Mouse (Mus musculus) embryonic facial prominence, embryonic 12.5 days (tissue): ENCODE data around the gene Hoxd10. TPM values are rescaled to one million over a fixed set of nuclear protein-coding genes. Genes with fewer than 3 reads are reported as not detected.

Experiments
- ATAC-seq: fragments of 200-750 bp; cut with Nextera tagmentation; 2 replicates; pipeline ENCODE4 v1.8.0; 2017; ENCODE audit not compliant: insufficient number of reproducible peaks, insufficient read depth, low FRiP score, low TSS enrichment
- H3K27ac ChIP-seq: fragments of 300-500 bp; sonication (generic); 2 replicates; pipeline ENCODE4 v1.5.1; 2016; ENCODE audit warnings: mild to moderate bottlenecking
- H3K27me3 ChIP-seq: fragments of 300-500 bp; sonication (generic); 2 replicates; pipeline ENCODE4 v1.6.1; 2016; ENCODE audit warnings: mild to moderate bottlenecking, moderate library complexity
- H3K36me3 ChIP-seq: fragments of 300-500 bp; sonication (generic); 2 replicates; pipeline ENCODE4 v1.6.1; 2016; ENCODE audit warnings: mild to moderate bottlenecking
- H3K4me1 ChIP-seq: fragments of 300-500 bp; sonication (generic); 2 replicates; pipeline ENCODE4 v1.6.1; 2016
- H3K4me2 ChIP-seq: fragments of 300-500 bp; sonication (generic); replicated peaks from 2 replicates; pipeline ENCODE4 v1.6.1; 2016; ENCODE audit warnings: mild to moderate bottlenecking, moderate library complexity
- H3K4me3 ChIP-seq: fragments of 300-500 bp; sonication (generic); 2 replicates; pipeline ENCODE4 v1.5.1; 2016; ENCODE audit warnings: mild to moderate bottlenecking
- H3K9ac ChIP-seq: fragments of 300-500 bp; sonication (generic); 2 replicates; pipeline ENCODE4 v1.6.1; 2016; ENCODE audit warnings: mild to moderate bottlenecking, moderate library complexity
- H3K9me3 ChIP-seq: fragments of 300-500 bp; sonication (generic); 2 replicates; pipeline ENCODE4 v1.6.1; 2016; ENCODE audit warnings: mild to moderate bottlenecking, moderate library complexity
- WGBS: fragments of 180-500 bp; shearing (Covaris S2); methylation state at CpG from one replicate; pipeline ENCODE4 v1.1.7; 2016; 5-methylcytosine and 5-hydroxymethylcytosine counted together
- polyA plus RNA-seq: library from polyadenylated mRNA; unstranded; fragments of >200 nt; fragmentation: Nextera tagmentation; extraction: Ambion mirVana; gene quantifications from 2 replicates; pipeline ENCODE4 v1.2.1, GENCODE M21; 2016

The Hoxd10 gene
- polyA plus RNA-seq, 1 experiment from 2014 or later: not detected

GRCm38 (mm10) chr2:74686301-74686987 lies 5.3 kb upstream of the Hoxd10 start:
- Histone ChIP-seq H3K27me3 (peaks cover 79% of the 10 kb centered on the region), H3K4me3 (no peak overlapping the region)

GRCm38 (mm10) chr2:74686988-74687697 lies 4.6 kb upstream of the Hoxd10 start:
- Histone ChIP-seq H3K9me3 (no peaks in the 10 kb centered on the region), H3K27me3 (peaks cover 79% of the 10 kb centered on the region), H3K27ac (no peak overlapping the region), H3K9ac (no peak overlapping the region), H3K4me3 (no peak overlapping the region), H3K4me2 (no peak overlapping the region), H3K4me1 (peaks cover 5% of the 10 kb centered on the region), H3K36me3 (no peaks in the 10 kb centered on the region)
- ATAC-seq: no peak
- WGBS: under 1% methylated on average over 27 of the region's 27 CpGs

More at GRCm38 (mm10) chr2:74686301-74686987, 5.3 kb upstream of the Hoxd10 start:
- no peak overlapping the region for H3K4me2 ChIP-seq
- peaks cover 12% of the 10 kb centered on the region for H3K4me1 ChIP-seq
- no peak overlapping the region for H3K27ac ChIP-seq
- H3K9ac ChIP-seq: no peak overlapping the region
- ATAC-seq: no peak
- no peaks in the 10 kb centered on the region for H3K9me3 ChIP-seq
- WGBS: 5% methylated on average over 17 of the region's 17 CpGs
- no peaks in the 10 kb centered on the region for H3K36me3 ChIP-seq

DNA sequence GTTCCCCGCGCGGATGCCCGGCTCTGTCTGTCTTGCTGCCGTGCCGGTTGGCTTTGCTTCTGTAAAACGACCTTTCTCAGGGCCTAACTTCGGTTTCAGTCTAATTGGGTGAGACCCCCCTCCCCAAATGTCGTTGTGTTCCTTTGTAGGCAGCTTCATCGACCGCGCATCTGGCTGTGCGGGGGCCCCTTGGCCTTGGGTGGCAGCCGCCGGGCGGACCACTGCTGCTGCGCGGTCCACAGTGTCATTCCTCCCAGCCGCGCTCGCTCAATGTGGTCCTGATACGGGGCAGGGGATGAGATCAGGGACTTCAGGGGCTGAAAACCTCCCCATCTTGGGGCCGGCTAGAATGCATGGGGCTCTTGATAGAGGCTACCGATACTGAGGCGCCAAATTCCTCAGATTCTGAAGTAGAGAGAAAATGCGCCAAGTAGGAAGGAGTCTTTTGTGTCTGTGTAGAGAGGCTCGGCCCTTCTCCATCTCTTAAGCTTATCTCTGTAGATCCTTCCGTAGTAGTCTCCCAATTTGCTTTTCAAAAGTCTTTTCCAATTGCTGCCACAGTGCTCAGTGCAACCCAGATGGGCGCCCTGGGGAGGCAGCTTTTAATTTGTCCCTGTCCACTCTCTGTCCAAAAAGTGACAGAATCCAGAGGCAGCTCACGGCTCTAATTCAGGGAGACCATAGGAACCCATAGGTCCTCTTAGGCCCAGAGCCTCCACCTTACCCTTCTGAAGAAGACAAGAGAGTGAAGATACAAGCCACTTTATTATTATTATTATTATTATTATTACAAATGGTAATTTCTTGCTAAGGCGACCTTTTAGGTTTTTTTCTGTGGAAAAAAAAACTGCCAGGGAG lies 3.8 kb upstream of the Hoxd10 start:
- H3K4me3 ChIP-seq: no peak overlapping the region
- H3K36me3 ChIP-seq: no peaks in the 10 kb centered on the region
- 1% methylated on average over 31 of the region's 31 CpGs for WGBS
- no peaks in the 10 kb centered on the region; the same call in 1 of the 2 replicates for H3K4me1 ChIP-seq
- no peak overlapping the region for H3K4me2 ChIP-seq
- no peak for ATAC-seq
- no peak overlapping the region for H3K27ac ChIP-seq
- peaks cover 79% of the 10 kb centered on the region for H3K27me3 ChIP-seq
- H3K9me3 ChIP-seq: no peaks in the 10 kb centered on the region
- H3K9ac ChIP-seq: no peak overlapping the region

DNA sequence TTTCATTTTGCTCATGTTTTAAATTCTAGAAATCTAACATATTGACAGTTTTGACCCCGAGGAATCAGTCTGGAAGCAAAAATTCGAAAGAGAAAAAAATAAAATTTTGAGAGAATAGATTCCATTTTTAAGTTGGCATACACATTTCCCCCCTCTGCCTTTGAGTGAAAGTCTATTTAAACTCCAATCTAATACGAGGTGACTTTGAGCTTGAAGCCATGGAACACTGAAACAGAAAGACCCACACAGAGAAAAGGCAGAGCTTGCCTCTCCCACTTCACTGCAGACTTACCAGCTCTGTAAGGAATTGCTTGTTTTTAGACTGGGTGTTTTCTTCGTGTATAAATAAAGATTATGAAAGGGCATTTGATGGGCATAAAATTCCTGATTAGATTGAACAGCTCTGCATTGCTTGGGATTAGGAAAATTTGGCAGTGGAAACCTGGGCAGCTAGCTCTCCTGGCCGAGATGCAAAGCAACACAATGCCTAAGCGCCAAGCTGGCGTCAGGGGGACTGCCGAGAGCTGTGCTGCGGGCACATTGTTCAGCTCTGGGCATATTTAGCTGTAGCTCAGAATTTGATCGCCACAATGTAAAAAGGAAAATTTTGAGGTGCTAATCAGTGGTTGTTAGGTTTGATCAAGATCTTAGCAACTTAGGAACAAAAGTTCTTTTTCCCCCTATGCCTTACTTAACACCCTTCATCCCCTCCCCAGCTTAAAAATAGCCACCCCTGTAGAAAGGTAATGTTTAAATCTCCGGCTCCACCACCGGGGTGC lies 2.7 kb upstream of the Hoxd10 start:
- no peak for ATAC-seq
- Histone ChIP-seq H3K27ac (no peak overlapping the region), H3K9ac (no peak overlapping the region)

GRCm38 (mm10) chr2:74689574-74690337 lies 2.0 kb upstream of the Hoxd10 start:
- Histone ChIP-seq H3K27ac (no peak overlapping the region), H3K27me3 (peaks cover 79% of the 10 kb centered on the region)
- under 1% methylated on average over 24 of the region's 24 CpGs for WGBS

More for the DNA sequence above, 2.7 kb upstream of the Hoxd10 start:
- Histone ChIP-seq H3K36me3 (no peaks in the 10 kb centered on the region), H3K4me2 (no peak overlapping the region), H3K4me3 (no peak overlapping the region), H3K9me3 (no peaks in the 10 kb centered on the region), H3K27me3 (peaks cover 79% of the 10 kb centered on the region), H3K4me1 (no peaks in the 10 kb centered on the region; the same call in 1 of the 2 replicates)
- 3% methylated on average over 12 of the region's 12 CpGs for WGBS

DNA sequence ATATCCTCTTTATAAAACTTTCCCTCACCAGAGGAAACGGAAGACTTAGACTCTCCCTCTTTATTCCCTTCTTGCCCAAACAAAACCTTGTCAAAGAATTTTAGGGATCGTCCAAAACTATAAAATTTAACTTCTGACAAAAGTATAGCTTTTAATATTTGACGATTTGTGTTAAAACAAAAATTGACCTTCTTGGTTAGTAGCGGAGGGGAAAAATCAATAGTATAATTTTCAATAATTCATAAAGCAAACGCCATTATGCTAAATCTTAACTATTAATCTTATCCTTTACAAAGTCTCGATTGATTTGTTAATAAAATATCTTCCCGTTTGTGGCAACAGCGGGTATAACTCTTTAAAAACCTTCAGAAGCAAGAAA lies 1.4 kb upstream of the Hoxd10 start:
- no peak overlapping the region for H3K4me3 ChIP-seq
- no peaks in the 10 kb centered on the region; the same call in 1 of the 2 replicates for H3K4me1 ChIP-seq
- H3K4me2 ChIP-seq: no peak overlapping the region
- 8% methylated on average over 8 of the region's 8 CpGs for WGBS
- peaks cover 79% of the 10 kb centered on the region for H3K27me3 ChIP-seq
- no peak overlapping the region for H3K27ac ChIP-seq
- H3K36me3 ChIP-seq: no peaks in the 10 kb centered on the region
- no peak for ATAC-seq
- no peaks in the 10 kb centered on the region for H3K9me3 ChIP-seq
- no peak overlapping the region for H3K9ac ChIP-seq

More at GRCm38 (mm10) chr2:74689574-74690337, 2.0 kb upstream of the Hoxd10 start:
- Histone ChIP-seq H3K4me3 (no peak overlapping the region), H3K4me1 (no peaks in the 10 kb centered on the region; the same call in 1 of the 2 replicates), H3K9me3 (no peaks in the 10 kb centered on the region), H3K9ac (no peak overlapping the region), H3K36me3 (no peaks in the 10 kb centered on the region), H3K4me2 (no peak overlapping the region)
- ATAC-seq: no peak

DNA sequence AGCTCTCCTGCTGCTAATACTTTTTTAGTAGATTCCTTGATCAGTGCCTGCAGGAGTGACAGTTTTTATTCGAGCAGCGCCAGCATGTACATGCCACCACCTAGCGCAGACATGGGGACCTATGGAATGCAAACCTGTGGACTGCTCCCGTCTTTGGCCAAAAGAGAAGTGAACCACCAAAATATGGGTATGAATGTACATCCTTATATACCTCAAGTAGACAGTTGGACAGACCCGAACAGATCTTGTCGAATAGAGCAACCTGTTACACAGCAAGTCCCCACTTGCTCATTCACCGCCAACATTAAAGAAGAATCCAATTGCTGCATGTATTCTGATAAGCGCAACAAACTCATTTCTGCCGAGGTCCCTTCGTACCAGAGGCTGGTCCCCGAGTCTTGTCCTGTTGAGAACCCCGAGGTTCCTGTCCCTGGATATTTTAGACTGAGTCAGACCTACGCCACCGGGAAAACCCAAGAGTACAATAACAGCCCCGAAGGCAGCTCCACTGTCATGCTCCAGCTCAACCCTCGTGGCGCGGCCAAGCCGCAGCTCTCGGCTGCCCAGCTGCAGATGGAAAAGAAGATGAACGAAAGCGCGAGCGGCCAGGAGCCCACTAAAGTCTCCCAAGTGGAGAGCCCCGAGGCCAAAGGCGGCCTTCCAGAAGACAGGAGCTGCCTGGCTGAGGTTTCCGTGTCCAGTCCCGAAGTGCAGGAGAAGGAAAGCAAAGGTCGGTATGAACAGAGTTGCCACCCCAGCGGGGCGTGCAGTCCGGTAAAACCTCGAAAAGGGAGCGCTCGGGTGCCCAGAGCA lies 477 bp downstream of the Hoxd10 start:
- Histone ChIP-seq H3K4me1 (no peaks in the 10 kb centered on the region; the same call in 1 of the 2 replicates), H3K9ac (no peak overlapping the region), H3K36me3 (no peaks in the 10 kb centered on the region), H3K4me3 (no peak overlapping the region), H3K27ac (no peak overlapping the region), H3K9me3 (no peaks in the 10 kb centered on the region), H3K27me3 (peaks cover 87% of the 10 kb centered on the region), H3K4me2 (no peak overlapping the region)
- WGBS: 4% methylated on average over 35 of the region's 35 CpGs
- no peak for ATAC-seq

- H3K36me3 ChIP-seq: no peaks in the 10 kb centered on the region
- H3K4me1 ChIP-seq: peaks cover under 1% of the 10 kb centered on the region
- no peaks in the 10 kb centered on the region for H3K9me3 ChIP-seq
- H3K27ac ChIP-seq: no peak overlapping the region
- no peak overlapping the region for H3K4me2 ChIP-seq
- H3K4me3 ChIP-seq: no peak overlapping the region
- ATAC-seq: no peak
- peaks cover 87% of the 10 kb centered on the region for H3K27me3 ChIP-seq
- H3K9ac ChIP-seq: no peak overlapping the region
- 2% methylated on average over 20 of the region's 20 CpGs for WGBS
Observed at GRCm38 (mm10) chr2:74692808-74693431, 1.2 kb downstream of the Hoxd10 start.

GRCm38 (mm10) chr2:74693432-74693827 lies 1.7 kb downstream of the Hoxd10 start:
- no peak for ATAC-seq
- no peaks in the 10 kb centered on the region for H3K9me3 ChIP-seq
- no peak overlapping the region for H3K4me2 ChIP-seq
- H3K27me3 ChIP-seq: peaks cover 87% of the 10 kb centered on the region
- no peak overlapping the region for H3K27ac ChIP-seq
- peaks cover 5% of the 10 kb centered on the region for H3K4me1 ChIP-seq
- 10% methylated on average over 4 of the region's 4 CpGs for WGBS
- no peak overlapping the region for H3K4me3 ChIP-seq
- H3K36me3 ChIP-seq: no peaks in the 10 kb centered on the region
- no peak overlapping the region for H3K9ac ChIP-seq

DNA sequence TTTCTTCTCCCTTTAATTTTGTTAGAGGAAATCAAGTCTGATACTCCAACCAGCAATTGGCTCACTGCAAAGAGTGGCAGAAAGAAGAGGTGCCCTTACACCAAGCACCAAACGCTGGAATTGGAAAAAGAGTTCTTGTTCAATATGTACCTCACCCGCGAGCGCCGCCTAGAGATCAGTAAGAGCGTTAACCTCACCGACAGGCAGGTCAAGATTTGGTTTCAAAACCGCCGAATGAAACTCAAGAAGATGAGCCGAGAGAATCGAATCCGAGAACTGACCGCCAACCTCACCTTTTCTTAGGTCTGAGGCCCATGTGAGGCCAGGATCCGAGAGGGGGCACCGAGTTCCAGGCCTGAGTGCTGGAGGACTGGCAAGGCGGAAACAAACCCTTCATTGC lies 2.3 kb downstream of the Hoxd10 start:
- Histone ChIP-seq H3K4me2 (no peak overlapping the region), H3K4me3 (no peak overlapping the region), H3K27ac (no peak overlapping the region), H3K4me1 (peaks cover 7% of the 10 kb centered on the region), H3K9ac (no peak overlapping the region), H3K9me3 (no peaks in the 10 kb centered on the region), H3K36me3 (no peaks in the 10 kb centered on the region), H3K27me3 (peaks cover 89% of the 10 kb centered on the region)
- WGBS: under 1% methylated on average over 16 of the region's 16 CpGs
- no peak for ATAC-seq
